Mouse (Mus musculus) lung, postnatal 0 days (tissue): ENCODE data around the gene Pald1.

Experiments used
- CTCF ChIP-seq: IDR thresholded peaks from 2 replicates; pipeline ENCODE4 v1.5.1; 2016; ENCODE audit warnings: antibody characterized with exemption, mild to moderate bottlenecking
- EP300 ChIP-seq: IDR thresholded peaks from 2 replicates; pipeline ENCODE4 v1.6.1; 2016; ENCODE audit warnings: antibody characterized with exemption, mild to moderate bottlenecking, control low read depth

- TF ChIP-seq CTCF (no peak), EP300 (peak; percentile 35; the same call in 1 of the 2 replicates)
These were observed 12.9 kb downstream of the Pald1 start for GRCm38 (mm10) chr10:61370273-61370979.
